Mouse (Mus musculus): ENCODE data around the gene Fam102b. TPM values are rescaled to one million over a fixed set of nuclear protein-coding genes. Genes with fewer than 3 reads are reported as not detected.

Gene Fam102b
- polyA plus RNA-seq, 1 experiment from 2014 or later = 9.4 TPM

DNA sequence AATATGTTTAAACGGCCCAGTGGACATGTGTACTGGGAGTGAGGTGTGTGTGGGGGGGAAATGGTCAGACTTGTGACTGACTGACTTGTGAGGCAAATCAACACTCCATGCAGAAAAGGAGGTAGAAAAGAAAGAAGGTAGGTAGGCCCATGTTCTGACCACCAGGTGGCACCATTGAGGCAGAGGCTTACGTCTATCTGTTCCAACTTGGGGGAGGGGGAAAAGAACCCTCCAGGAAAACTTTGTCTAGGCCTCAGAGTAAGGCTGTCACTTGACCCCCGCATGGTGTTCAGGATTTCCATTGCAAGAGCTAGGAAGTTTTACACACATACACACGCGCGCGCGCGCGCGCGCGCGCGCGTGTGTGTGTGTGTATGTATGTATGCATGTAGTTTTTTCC, 1.8 kb downstream of the Fam102b start:
- Histone ChIP-seq H3K9me3 (ENCODE audit: control insufficient read depth, low read length) (no peaks in the 10 kb centered on the region), H3K27me3 (ENCODE audit: control insufficient read depth, insufficient read depth, low read length) (no peaks in the 10 kb centered on the region), H3K4me2 (replicated peaks; ENCODE audit: low read depth) (peak overlapping the region; percentile 79), H3K4me1 (replicated peaks; ENCODE audit: control insufficient read depth, insufficient read depth) (peaks cover 5% of the 10 kb centered on the region; the same call in 1 of the 2 replicates), H3K27ac (replicated peaks) (no peak overlapping the region), H3K9ac (ENCODE audit: low read length) (peak overlapping the region; percentile 35), H3K36me3 (ENCODE audit: control insufficient read depth, insufficient read depth, low read length) (no peaks in the 10 kb centered on the region), H3K4me3 (ENCODE audit: low read depth, low read length) (peak overlapping the region; percentile 72)
- ATAC-seq (ENCODE audit: low FRiP score, low TSS enrichment) (peak; percentile 46), DNase-seq (ENCODE audit: low spot score) (peak; percentile 77)
- 11% methylated on average over 16 of the region's 16 CpGs for WGBS
- peak; percentile 96 for TF ChIP-seq CTCF (IDR thresholded peaks at IDR 0.05; ENCODE audit: low read depth)
- no peak for TF ChIP-seq EP300 (optimal IDR thresholded peaks at IDR 0.05)

DNA sequence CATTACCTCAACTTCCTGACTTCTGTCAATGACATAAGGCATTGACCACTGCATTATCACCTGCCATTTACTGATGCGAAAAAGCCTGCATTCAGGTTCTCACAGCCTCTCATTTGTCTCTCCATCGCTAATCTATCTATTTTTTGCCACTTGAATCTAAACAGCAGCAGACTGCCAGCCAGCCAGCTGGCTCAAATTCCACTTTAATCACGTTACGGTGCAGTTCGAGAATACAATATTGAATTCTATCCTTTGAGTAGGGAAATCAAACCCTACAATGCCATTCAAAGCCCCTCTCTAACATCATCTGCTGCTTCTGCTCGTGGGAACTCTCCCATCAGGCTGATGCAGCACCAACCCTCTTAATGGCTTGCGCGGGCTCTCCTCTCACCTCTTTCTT, 4.3 kb downstream of the Fam102b start:
- Histone ChIP-seq H3K9ac (ENCODE audit: low read length) (no peak overlapping the region), H3K9me3 (ENCODE audit: control insufficient read depth, low read length) (no peaks in the 10 kb centered on the region), H3K4me1 (replicated peaks; ENCODE audit: control insufficient read depth, insufficient read depth) (no peaks in the 10 kb centered on the region), H3K27ac (replicated peaks) (no peak overlapping the region), H3K36me3 (ENCODE audit: control insufficient read depth, insufficient read depth, low read length) (no peaks in the 10 kb centered on the region), H3K4me2 (replicated peaks; ENCODE audit: low read depth) (no peak overlapping the region), H3K27me3 (ENCODE audit: control insufficient read depth, insufficient read depth, low read length) (no peaks in the 10 kb centered on the region), H3K4me3 (ENCODE audit: low read depth, low read length) (no peak overlapping the region)
- WGBS = 61% methylated on average over 8 of the region's 8 CpGs
- ATAC-seq (ENCODE audit: low FRiP score, low TSS enrichment) (no peak), DNase-seq (ENCODE audit: low spot score) (no peak)
- no peak for TF ChIP-seq EP300 (optimal IDR thresholded peaks at IDR 0.05)
- no peak for TF ChIP-seq CTCF (IDR thresholded peaks at IDR 0.05; ENCODE audit: low read depth)

DNA sequence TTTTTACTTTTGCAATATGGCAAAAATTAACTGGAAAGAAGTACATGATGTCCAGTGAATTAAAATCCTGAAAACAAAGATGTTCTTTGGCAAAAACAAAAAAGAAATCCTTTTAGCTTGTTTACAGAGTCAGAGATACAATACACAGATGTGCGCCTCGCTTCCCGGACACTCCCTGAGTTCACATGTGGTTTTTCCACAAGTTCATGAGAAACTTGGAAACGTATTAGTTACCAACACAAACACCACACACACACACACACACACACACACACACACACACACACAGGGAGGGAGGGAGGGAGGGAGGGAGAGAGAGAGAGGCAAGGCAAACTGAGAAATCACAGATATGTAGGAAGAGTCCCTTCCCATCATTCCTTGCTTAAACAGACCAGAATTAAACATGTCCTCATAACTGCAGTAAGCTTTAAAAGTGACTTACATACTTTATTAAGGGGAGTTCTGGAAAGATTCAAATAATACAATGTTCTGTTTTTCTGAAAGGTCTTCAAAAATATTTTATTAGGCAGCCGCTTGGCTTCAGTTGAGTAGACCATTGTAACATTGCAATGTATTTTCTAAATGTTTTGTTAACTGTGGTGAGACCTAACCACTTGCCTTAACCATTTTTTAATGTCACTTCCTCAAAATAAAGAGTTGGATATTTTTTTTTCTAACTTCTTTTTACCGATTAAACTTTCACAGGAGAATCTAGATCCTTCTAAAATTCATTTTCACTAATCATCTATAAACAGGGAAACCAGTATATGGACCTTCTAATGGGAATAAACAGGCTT, 5.5 kb downstream of the Fam102b start:
- Histone ChIP-seq H3K4me3 (ENCODE audit: low read depth, low read length) (no peak overlapping the region), H3K9ac (ENCODE audit: low read length) (no peak overlapping the region), H3K4me1 (replicated peaks; ENCODE audit: control insufficient read depth, insufficient read depth) (no peaks in the 10 kb centered on the region), H3K4me2 (replicated peaks; ENCODE audit: low read depth) (no peak overlapping the region), H3K27me3 (ENCODE audit: control insufficient read depth, insufficient read depth, low read length) (no peaks in the 10 kb centered on the region), H3K27ac (replicated peaks) (no peak overlapping the region), H3K9me3 (ENCODE audit: control insufficient read depth, low read length) (no peaks in the 10 kb centered on the region), H3K36me3 (ENCODE audit: control insufficient read depth, insufficient read depth, low read length) (no peaks in the 10 kb centered on the region)
- DNase-seq (ENCODE audit: low spot score) (no peak), ATAC-seq (ENCODE audit: low FRiP score, low TSS enrichment) (no peak; the same call in 1 of the 2 replicates)
- TF ChIP-seq EP300 (optimal IDR thresholded peaks at IDR 0.05) (no peak), CTCF (IDR thresholded peaks at IDR 0.05; ENCODE audit: low read depth) (no peak)
- 54% methylated on average over 6 of the region's 6 CpGs for WGBS

DNA sequence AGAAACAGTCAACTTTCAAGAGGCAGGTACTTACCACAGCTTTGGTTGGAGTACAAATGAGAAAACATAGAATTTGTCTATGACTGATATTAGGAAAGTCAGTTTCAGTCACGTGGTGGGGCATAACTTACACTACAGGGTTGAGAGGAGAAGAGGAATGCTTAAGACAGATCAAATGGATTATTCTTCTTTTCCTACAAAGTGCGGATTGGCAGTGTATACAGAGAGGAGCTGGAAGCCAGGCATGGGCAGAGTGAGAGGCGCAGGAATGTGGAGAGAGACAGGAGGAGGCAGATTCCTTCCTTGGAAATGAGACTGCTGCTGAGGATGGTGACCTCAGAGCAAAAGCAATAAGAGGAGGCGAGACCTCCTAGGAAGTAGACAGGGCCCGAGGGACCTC, 9.1 kb downstream of the Fam102b start:
- DNase-seq (ENCODE audit: low spot score) = no peak

DNA sequence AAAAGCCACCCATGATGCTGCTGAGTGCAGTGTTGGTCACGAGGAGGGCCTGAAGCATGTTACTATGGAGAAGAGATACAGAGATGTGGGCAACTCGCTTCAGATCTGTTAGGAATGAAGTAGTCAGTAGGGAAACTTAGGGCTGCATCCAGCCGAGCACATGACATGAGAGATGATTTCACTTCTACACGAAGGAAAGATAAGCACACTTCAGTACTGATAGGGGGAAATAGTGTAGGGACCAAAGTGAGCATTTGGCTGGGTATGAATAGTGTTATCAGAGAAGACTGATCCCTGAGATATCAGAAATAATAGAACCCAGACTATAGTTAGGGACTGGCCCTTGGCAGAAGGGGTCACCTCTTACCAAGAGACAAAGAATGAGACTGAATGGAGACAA, 14.8 kb downstream of the Fam102b start:
- DNase-seq (ENCODE audit: low spot score) = no peak
- 70% methylated on average over 4 of the region's 4 CpGs for WGBS

More for the DNA sequence above, 9.1 kb downstream of the Fam102b start:
- 84% methylated on average over 5 of the region's 5 CpGs for WGBS
- no peak overlapping the region for H3K4me3 ChIP-seq (ENCODE audit: low read depth, low read length)
- H3K4me2 ChIP-seq (replicated peaks; ENCODE audit: low read depth) = no peak overlapping the region
- no peaks in the 10 kb centered on the region for H3K27me3 ChIP-seq (ENCODE audit: control insufficient read depth, insufficient read depth, low read length)
- H3K27ac ChIP-seq (replicated peaks) = no peak overlapping the region
- no peaks in the 10 kb centered on the region for H3K36me3 ChIP-seq (ENCODE audit: control insufficient read depth, insufficient read depth, low read length)
- H3K9ac ChIP-seq (ENCODE audit: low read length) = no peak overlapping the region
- no peak for TF ChIP-seq CTCF (IDR thresholded peaks at IDR 0.05; ENCODE audit: low read depth)
- TF ChIP-seq EP300 (optimal IDR thresholded peaks at IDR 0.05) = no peak
- H3K4me1 ChIP-seq (replicated peaks; ENCODE audit: control insufficient read depth, insufficient read depth) = no peaks in the 10 kb centered on the region
- no peak for ATAC-seq (ENCODE audit: low FRiP score, low TSS enrichment)
- H3K9me3 ChIP-seq (ENCODE audit: control insufficient read depth, low read length) = no peaks in the 10 kb centered on the region

More for the DNA sequence above, 14.8 kb downstream of the Fam102b start:
- Histone ChIP-seq H3K4me1 (replicated peaks; ENCODE audit: control insufficient read depth, insufficient read depth) (0 out of 2 replicates have a peak, but pooled peaks cover 6% of the 10 kb centered on the region), H3K9me3 (ENCODE audit: control insufficient read depth, low read length) (no peaks in the 10 kb centered on the region), H3K4me2 (replicated peaks; ENCODE audit: low read depth) (no peak overlapping the region), H3K4me3 (ENCODE audit: low read depth, low read length) (no peak overlapping the region), H3K9ac (ENCODE audit: low read length) (no peak overlapping the region), H3K27ac (replicated peaks) (no peak overlapping the region), H3K27me3 (ENCODE audit: control insufficient read depth, insufficient read depth, low read length) (no peaks in the 10 kb centered on the region), H3K36me3 (ENCODE audit: control insufficient read depth, insufficient read depth, low read length) (no peaks in the 10 kb centered on the region)
- TF ChIP-seq EP300 (optimal IDR thresholded peaks at IDR 0.05) (no peak), CTCF (IDR thresholded peaks at IDR 0.05; ENCODE audit: low read depth) (no peak)
- ATAC-seq (ENCODE audit: low FRiP score, low TSS enrichment) = no peak
